Mouse (Mus musculus) neural tube, embryonic 10.5 days (tissue): ENCODE results near the gene Klc2.

Experiments used
- DNase-seq: peaks from one replicate; pipeline ENCODE4 v3.0.0-alpha.2; 2017; ENCODE audit warnings: low spot score; ENCODE audit errors: extremely low spot score

Gene Klc2

GRCm38 (mm10) chr19:5073028-5073427 lies 45.3 kb downstream of the Klc2 start:
- peak; percentile 80 for DNase-seq

- DNase-seq, result peak; percentile 50
Measured at GRCm38 (mm10) chr19:5072389-5073019, 45.9 kb downstream of the Klc2 start.

DNA sequence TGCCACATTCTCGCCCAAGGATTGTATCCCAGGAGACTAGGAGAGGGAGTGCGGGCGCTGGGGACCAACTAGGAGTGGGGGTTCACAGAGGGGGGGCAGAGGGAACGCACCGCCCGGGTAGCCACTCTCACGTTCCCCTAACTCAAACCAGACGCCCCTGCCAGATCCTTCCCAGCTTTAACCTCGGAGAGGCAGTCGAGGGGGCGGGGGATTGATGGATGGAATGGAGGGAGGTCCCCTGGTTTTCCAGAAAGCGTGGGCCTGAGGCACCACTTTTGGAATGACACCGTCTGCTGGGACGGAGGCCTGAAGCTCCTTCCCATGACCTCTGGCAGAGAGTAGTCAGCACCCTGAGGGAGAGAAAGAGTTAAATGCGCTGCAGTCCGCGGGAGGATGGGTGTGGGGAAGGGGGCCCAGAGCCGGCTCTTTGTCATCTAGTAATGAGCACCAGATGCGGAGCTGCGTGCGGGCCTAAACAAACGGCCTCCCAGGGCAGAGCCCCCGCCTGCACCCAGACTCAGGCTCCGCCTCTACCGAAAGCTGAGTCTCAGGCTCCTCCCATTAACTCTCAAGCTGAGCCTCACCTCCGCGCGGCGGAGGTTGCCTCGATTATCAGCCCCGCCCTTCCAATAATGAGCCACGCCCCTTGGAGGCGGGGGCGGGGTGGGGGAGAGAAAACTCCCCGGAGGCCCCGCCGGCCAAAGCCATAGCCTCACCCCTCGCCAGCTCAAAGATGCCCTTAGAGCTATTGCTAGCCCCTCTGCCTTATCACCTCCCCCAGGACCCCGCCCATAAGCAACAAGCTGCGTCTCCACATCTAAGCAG lies 46.6 kb downstream of the Klc2 start:
- DNase-seq, result peak; percentile 90

DNA sequence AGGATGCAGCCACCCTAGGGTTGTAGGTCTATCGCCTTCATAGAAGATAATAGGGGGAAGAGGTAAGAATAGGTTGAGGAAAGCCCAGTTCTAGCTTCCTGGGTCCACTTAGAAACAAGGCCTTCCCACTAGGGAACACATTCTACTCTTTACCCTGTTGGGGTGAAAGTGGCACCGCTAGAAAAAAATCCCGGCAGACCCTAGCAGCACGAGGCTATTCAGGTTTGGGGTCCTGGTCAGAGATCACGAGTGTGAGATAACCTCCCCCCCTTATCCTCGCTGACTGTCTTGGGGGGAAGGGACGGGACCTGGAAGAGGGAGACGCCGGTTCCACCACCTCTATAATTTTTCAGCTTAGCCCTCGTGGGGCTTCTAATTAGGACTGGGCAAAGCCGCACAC lies 47.3 kb downstream of the Klc2 start:
- peak; percentile 52 for DNase-seq

DNA sequence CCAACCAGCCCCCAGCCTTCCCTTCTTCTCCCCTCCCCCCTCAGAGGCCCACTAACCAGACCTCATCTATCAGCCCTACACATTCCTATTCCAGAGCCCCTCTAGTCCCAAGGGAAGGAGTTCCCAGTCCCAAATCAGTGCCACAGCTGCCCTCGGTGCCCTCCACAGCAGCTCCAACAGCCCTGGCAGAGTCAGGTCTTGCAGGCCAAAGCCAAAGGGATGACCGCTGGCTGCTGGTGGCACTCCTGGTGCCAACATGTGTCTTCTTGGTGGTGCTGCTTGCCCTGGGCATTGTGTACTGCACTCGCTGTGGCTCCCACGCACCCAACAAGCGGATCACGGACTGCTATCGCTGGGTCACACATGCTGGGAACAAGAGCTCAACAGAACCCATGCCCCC lies 48.4 kb downstream of the Klc2 start:
- no peak for DNase-seq

DNA sequence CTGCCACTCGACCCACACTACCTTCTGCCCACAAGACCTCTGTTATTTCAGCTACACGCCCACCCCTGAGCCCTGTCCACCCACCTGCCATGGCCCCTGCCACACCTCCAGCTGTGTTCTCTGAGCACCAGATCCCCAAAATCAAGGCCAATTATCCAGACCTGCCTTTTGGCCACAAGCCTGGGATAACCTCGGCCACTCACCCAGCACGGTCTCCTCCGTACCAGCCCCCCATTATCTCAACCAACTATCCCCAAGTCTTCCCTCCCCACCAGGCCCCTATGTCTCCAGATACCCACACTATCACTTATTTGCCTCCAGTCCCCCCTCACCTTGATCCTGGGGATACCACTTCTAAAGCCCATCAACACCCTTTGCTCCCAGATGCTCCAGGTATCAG lies 48.9 kb downstream of the Klc2 start:
- DNase-seq, result no peak

DNA sequence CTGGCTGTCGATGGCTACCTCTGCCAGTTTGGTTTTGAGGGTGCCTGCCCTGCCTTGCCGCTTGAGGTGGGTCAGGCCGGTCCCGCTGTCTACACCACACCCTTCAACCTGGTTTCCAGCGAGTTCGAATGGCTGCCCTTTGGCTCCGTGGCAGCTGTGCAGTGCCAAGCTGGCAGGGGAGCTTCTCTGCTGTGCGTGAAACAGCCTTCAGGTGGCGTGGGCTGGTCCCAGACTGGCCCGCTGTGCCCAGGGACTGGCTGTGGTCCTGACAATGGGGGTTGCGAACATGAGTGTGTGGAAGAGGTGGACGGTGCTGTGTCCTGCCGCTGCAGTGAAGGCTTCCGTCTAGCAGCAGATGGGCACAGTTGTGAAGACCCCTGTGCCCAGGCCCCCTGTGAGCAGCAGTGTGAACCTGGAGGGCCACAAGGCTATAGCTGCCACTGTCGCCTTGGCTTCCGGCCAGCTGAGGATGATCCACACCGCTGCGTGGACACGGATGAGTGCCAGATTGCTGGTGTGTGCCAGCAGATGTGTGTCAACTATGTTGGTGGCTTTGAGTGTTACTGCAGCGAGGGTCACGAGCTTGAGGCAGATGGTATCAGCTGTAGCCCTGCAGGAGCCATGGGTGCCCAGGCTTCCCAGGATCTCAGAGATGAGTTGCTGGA lies 49.7 kb downstream of the Klc2 start:
- no peak for DNase-seq

GRCm38 (mm10) chr19:5067867-5068569 lies 50.3 kb downstream of the Klc2 start, which contains the start of gene Cd248:
TSS of gene Cd248 (plus strand) at chr19:5068078.
- peak; percentile 79 for DNase-seq

- DNase-seq, result no peak
Measured at GRCm38 (mm10) chr19:5067040-5067799, 51.1 kb downstream of the Klc2 start.

GRCm38 (mm10) chr19:5065104-5065503 lies 53.3 kb downstream of the Klc2 start:
- no peak for DNase-seq

DNA sequence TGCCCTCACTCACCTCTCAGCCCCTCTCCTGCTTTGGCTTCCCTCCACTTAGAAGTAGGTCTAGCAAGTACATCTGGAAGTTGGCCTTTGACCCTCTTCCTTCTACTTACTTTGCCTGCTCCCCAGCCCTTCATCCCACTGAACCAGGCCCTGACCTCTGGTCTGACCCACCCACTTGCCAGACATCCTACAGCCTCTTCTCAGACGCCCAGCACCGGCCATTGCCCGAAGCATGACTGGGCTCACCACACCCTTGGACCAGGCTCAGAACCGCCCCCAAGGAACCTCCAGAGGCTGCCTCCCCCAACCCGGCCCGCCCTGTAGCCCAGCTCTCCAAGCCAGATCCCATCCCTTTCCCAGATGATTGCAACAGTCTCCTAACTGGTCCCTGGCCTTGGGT lies 55.9 kb downstream of the Klc2 start:
- no peak for DNase-seq

DNA sequence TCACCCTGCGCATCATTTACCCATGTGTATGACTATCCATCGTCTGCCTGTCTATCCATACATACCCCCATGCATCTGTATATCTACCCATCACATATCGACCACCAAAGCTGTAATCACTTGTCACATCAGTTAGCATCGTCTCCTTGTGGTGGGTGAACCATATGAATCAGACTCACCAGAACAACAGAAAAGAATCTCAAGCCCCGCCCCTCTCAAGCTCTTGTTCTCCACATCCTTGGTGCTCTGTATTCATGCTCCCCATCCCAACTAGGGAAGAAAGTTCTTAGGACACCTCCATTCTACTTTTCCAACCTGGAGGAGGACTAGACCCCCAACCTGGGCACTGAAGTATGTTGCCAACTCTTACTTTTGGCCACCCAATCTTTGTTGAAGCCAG lies 56.3 kb downstream of the Klc2 start:
- DNase-seq, result no peak

- no peak for DNase-seq
Measured at GRCm38 (mm10) chr19:5060365-5061330, 57.7 kb downstream of the Klc2 start.

GRCm38 (mm10) chr19:5058801-5059771 lies 59.3 kb downstream of the Klc2 start:
- DNase-seq, result no peak

DNA sequence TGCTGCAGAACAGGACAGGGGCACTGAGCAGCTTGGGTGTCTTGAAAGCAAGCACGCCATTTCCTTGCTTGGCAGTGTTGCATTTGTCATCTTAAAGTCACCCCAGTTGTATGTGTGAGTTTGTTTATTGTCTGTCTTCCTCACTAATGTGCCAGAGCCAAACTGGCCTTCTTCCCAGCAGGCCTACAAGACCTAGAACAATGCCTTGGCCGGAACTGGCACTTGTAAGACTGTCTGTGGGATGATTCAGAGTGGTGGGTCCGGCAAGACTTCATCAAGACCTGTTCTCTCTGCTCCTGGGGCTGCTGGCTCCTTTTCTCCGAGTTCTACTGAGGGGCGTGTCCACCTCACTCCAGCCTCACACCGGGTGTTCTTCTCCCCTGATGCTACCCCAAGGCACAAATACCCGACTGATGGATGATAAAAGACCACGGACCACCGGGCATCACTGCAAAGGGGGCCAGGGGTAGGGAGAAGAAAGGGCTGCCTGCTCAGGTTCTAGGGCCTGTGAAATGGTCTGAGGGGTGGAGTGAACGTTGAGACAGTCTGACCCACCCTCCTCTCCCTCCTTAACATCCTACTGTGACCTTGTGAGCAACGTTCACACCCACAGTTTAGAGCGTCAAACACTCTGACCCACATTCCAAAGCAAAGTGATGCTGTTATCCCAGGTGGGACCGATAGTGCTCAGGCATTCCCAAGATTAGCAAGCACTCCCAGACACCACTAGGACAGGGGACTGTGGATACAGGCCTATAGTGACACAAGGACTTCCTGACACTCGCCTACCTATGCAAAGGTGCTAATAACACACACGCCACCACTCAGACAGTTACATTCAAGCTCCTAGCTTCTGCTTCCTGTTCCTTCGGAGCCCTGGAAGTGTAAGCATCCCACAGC lies 60.2 kb downstream of the Klc2 start:
- DNase-seq, result no peak
